Mouse (Mus musculus) right cerebral cortex, adult 18-20 months (tissue): ENCODE measurements around the gene Nckipsd.

Source experiments
- DNase-seq: peaks from one replicate; pipeline ENCODE4 v3.0.0; 2022; ENCODE audit warnings: mixed read lengths

The Nckipsd gene

GRCm38 (mm10) chr9:108808163-108808665 is at the start of gene Nckipsd:
Gene Nckipsd, plus strand, starts transcription at chr9:108808368.
- DNase-seq, result peak; percentile 93

GRCm38 (mm10) chr9:108759121-108759520 is 49.0 kb upstream of the Nckipsd start:
- DNase-seq, result no peak

GRCm38 (mm10) chr9:108759805-108760204 is 48.4 kb upstream of the Nckipsd start:
- no peak for DNase-seq

- DNase-seq, result no peak
These were observed 46.6 kb upstream of the Nckipsd start for GRCm38 (mm10) chr9:108761561-108761960.

GRCm38 (mm10) chr9:108764971-108765370 is 43.2 kb upstream of the Nckipsd start:
- DNase-seq, result no peak

- DNase-seq, result no peak
These were observed 31.6 kb upstream of the Nckipsd start for GRCm38 (mm10) chr9:108776614-108777013.

GRCm38 (mm10) chr9:108777276-108777675 is 30.9 kb upstream of the Nckipsd start:
- no peak for DNase-seq

GRCm38 (mm10) chr9:108780959-108781358 is 27.2 kb upstream of the Nckipsd start:
- no peak for DNase-seq

GRCm38 (mm10) chr9:108781891-108782290 is 26.3 kb upstream of the Nckipsd start:
- DNase-seq, result no peak

- DNase-seq, result no peak
These were observed 25.2 kb upstream of the Nckipsd start for GRCm38 (mm10) chr9:108782836-108783547.

GRCm38 (mm10) chr9:108783548-108784463 is 24.4 kb upstream of the Nckipsd start, which contains the start of gene Ip6k2:
Gene Ip6k2, plus strand, starts transcription at chr9:108783796.
- DNase-seq, result peak; percentile 97

- no peak for DNase-seq
These were observed 22.8 kb upstream of the Nckipsd start for GRCm38 (mm10) chr9:108785416-108785815.

- DNase-seq, result no peak
These were observed 21.7 kb upstream of the Nckipsd start for GRCm38 (mm10) chr9:108786494-108786893.

GRCm38 (mm10) chr9:108787080-108787479 is 21.1 kb upstream of the Nckipsd start:
- DNase-seq, result no peak

- DNase-seq, result no peak
These were observed 19.5 kb upstream of the Nckipsd start for GRCm38 (mm10) chr9:108788713-108789112.

- DNase-seq, result no peak
These were observed 15.9 kb upstream of the Nckipsd start for GRCm38 (mm10) chr9:108792307-108792706.

- no peak for DNase-seq
These were observed 15.4 kb upstream of the Nckipsd start for GRCm38 (mm10) chr9:108792730-108793129.

- DNase-seq, result no peak
These were observed 12.9 kb upstream of the Nckipsd start for GRCm38 (mm10) chr9:108795281-108795680.

- DNase-seq, result no peak
These were observed 12.4 kb upstream of the Nckipsd start for GRCm38 (mm10) chr9:108795762-108796161.

GRCm38 (mm10) chr9:108796351-108796981 is 11.7 kb upstream of the Nckipsd start:
- DNase-seq, result peak; percentile 63

- no peak for DNase-seq
These were observed 10.7 kb upstream of the Nckipsd start for GRCm38 (mm10) chr9:108797477-108797876.

- no peak for DNase-seq
These were observed 9.6 kb upstream of the Nckipsd start for GRCm38 (mm10) chr9:108798508-108799075.

GRCm38 (mm10) chr9:108799564-108799963 is 8.6 kb upstream of the Nckipsd start:
- no peak for DNase-seq
